Mouse (Mus musculus): ENCODE measurements at regions not wholly inside any gene's neighbourhood (a gene's known extent, or its start where the extent isn't known, plus 50 kb on each side); places are given as distances from the start of the nearest gene placed in this dataset.

DNA sequence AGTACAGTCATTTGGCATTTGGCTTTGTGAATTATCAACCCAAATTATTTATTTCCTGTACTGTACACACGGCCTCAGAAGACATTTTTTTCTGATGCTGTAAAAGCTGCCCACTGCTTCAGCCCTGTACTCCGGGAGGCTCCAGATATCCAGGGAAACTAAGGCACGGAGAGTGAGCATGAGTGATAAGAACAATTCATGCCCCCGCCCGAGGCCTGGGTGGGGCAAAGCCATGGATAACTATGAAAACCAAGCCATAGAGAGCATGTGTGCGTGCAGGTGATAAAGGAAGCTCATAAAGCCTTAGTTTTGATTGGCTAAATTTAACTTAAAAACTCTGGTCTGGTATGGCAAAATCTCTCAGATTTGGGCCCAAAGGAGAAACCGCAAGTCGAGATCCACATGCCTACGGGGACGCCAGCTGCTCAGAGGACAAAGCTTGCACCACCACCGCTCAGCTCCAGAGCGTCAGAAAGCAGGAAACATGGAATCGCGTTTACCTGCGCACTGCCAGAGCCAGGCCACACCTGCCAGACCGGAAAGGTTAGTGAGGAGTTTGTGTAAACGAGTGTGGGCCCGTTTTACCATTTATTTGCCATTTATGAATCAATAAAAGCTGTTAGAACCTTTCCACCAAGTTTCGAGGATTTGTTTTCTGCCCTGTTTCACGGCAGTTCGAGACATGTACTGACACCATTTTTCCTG, 390.9 kb downstream of the Rnd3 start:
- no peak for DNase-seq

DNA sequence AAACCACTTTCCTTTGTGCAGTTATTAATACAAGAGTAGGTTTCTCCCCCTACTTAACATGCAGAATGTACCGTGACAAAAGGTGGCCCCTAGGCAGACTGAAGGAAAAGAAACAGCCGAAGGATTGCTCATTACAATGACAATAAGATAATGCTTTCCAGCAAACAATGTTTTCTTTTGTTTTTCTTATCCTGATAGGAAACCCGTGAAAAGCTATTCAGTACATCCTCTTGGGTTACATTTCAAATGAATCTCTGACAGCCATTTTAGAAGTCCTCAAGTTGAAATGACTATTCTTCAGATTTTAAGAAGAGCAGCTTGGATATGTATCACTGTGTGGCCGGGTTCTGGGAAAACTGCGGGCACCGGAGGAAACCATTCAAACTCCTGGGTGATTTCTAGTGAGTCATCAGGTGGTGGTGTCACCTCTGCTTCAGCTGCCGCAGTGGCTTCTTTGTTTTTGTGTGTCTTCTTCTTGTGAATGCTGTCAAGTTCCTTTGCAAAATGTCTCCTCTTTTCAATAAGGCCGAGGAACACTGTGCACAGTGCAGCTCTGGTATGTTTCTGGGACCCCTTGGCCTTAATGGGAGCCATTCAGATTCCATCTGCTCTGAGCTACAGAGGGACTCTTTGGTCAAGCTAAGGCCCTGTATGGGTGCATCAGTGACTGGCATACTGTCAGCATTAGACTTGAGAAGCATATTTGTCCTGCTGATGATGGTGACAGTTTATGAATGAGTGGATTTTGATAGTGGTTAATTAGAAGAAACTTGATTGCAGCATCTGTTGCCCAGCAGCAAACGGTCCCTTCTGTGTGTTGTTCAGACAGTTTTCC, 393.1 kb downstream of the Rnd3 start:
- DNase-seq: no peak

DNA sequence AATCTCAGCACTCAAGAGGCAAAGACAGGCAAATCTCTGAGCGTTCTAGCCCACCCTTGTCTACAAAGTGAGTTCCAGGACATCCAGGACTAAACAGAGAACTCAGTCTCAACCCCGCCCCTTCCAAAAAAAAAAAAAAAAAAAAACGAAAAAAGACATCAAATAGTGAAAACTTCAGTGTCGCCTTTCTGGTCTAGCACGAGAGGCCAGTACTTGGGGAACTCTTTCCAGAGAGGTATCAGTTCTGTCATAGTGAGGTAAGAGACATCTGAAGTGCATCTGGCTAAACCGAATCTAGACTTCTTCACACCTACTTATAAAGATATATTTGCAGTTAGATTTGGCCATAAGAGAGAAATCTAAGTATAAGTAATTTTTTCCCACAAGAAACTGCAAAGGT, 393.8 kb downstream of the Rnd3 start:
- DNase-seq: no peak

DNA sequence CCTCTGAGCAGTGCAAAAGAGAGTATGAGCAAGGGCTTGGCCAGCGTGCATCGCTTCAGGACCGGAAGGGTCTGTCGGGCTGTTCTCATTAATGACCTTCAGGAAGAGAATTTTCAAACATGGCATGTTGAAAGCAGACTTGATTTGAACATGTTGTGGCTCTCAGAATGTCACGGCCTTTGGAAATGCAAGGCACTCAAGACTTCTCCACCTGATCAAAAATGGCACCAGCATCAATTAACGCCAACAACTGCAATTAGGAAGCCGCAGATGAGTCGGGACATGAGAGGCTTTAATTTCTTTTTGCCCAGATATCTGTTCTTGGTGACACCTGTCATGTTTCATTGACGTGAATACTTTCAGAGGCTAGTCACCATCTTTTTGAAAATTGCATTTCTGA, 396.5 kb downstream of the Rnd3 start:
- no peak for DNase-seq

DNA sequence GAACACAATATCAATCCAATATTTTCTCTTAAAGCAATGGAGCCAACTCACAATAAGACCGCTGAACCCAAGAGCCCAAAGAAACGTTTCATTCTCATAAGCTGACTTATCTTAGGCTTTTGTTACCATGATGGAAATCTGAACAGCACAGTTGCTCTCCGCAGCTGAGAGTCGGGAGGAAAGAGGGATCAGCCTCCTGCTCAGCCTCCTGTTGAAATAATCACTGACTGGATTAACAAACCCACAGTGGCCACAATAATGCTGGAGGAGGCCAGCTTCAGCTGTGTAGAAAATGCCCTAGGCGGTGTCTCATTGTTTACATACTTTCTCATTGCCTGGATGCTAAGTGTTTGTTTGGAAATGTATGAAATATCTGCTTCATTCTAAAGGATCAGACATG, 398.1 kb downstream of the Rnd3 start:
- no peak for DNase-seq

DNA sequence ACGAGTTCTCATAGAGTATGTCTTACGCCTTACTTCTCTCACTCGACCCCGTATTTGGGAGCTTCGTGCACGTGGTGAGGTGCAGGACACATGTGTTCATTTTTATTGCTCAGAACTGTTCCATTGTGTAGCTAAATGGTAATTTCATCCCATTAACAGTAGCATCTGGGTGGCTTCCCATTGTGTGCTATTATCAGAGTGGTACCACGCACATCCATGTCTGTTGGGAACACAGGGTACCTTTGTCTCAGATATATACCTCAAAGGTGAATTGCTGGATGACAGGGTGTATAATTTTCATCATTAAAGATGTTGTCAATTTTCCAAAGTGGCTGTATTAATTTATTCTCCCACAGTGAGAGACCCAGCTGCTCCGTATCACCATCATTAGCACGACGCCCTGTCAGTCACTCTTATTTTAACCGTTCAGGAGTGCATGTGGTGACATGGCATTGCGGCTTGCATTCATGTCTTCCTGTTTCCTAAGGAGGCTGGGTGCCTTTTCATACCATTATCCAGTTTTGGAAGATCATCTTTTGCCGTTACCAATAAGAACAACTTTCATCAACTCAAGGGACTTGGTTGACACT, 404.2 kb downstream of the Rnd3 start:
- no peak for DNase-seq

DNA sequence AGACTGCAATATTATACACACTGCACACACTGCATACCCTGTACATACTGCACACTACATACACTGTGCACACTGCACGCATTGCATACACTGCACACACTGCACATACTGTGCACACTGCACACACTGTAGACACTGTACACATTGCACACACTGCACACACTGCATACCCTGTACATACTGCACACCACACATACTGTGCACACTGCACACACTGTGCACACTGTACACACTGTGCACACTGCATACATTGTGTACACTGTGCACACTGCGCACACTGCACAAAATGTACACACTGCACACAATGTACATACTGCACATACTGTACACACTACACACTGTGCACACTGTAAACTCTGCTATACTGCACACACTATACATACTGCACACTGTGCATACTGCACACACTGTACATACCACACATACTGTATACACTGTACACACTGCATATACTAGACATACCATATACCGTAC, 405.1 kb downstream of the Rnd3 start:
- DNase-seq: no peak

DNA sequence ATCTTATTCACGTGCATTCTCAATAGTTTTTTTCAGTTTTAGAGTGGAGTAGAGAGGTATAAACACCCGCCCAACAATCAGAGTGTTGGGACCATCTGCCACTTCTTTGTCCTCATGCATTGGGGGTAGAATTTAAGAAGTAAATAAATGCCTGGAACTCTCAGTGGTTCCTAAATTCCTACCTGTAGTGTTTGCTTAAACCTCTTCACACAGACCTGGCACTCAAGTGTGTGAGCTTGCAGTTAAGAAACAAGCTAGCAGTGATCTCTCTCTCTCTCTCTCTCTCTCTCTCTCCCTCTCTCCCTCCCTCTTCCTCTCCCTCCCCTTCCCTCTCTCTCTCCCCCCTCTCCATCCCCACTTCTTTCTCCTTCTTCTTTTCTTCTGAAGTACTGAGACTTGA, 406.5 kb downstream of the Rnd3 start:
- DNase-seq: no peak

DNA sequence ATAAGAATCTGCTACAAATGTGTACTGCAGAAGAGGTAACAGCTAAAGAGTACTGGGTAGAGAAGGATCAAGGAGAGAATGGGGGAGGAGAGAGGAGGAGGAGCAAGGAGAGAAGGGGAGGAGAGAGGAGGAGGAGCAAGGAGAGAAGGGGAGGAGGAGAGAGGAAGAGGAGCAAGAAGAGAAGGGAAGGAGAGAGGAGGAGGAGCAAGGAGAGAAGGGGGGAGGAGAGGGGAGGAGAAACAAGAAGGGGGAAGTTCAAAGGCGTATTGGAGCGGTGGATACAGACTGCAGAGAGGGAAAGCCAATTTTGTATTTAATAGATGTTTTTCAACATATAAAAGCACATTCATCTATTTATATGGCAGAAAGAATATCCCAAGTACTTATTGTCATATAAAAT, 407.6 kb downstream of the Rnd3 start:
- no peak for DNase-seq

DNA sequence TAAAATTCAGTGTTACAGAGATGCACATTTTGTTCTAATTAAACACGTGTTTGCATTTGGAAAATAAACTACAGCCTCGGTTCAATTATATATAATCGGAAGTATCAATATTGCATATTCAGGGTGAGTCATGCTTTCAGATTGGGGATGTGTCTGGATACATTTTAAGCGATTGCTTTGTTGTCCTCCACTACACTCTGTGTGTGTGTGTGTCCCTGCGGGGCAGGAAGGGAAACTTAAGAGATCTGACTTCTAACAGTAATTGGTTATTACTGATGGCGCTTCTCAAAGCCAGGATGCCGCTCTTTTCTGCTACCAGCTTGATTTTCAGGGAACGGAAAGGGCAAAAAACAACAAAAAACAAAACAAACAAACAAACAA, 409.3 kb downstream of the Rnd3 start:
- DNase-seq: no peak

DNA sequence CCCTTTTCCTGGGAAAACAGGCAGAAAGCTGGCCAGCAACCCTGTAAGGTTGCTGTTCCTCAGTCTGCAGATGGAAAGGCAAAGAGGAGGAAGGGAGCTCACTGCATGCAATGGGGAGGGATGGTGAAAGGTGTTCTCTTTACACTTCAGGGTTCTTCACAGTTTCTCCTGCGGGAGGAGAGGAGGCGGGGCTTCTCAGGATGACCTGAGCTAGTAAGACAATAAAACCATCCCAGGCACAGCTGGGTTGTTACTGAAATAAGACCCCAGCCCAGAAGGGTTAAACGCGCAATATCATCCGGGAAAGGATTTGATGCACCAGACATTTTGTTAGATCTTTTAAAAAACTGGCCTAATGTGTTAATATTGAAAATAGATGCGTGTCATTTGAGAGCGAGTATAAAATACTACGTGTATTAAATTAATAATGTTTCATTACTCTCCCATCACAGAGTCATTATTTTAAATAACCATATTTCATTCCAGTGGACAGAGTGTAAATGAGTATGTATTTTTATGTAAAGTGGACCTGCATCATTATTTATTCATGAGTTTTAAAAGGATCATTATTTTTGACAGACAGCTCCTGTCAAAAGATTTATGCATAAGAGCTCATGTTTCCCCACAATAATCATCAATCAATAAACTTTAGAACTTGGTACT, 409.8 kb downstream of the Rnd3 start:
- no peak for DNase-seq

DNA sequence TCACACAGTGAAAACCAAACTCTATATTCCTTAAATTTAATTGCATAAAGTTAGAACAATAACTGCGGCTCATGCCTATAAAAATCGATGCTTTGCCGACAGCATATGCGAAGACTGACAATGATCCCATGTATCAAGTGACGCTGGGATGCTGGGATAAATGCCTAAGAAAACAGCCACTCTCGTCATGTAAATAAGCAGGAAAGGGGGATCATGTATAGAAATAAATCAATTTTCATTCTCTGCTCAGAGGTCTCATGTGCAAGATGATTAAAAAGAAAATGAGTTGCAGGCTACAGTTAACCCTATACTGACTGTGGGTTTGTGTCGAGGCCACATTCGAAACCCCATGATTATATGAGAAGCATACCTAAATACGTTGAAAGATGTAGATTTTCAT, 411.2 kb downstream of the Rnd3 start:
- DNase-seq: no peak

DNA sequence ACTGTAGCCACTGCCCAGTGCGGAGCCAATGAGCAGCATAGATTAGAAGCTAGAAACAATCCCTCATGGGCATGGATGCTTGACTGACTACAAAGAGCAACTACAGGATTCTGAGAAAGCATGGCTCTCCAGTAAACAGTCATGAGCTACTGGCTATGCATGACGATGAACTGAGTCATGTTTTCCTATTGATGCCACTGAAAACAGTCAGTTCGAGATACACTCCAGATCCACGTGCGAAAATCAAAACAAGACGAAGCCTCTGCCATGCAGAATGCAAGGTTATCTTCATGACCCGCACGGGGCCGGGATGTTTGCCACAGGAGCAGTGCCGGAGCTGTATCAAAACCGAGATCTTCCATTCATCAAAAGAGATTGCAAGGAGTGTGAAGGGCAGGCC, 413.9 kb downstream of the Rnd3 start:
- DNase-seq: no peak

DNA sequence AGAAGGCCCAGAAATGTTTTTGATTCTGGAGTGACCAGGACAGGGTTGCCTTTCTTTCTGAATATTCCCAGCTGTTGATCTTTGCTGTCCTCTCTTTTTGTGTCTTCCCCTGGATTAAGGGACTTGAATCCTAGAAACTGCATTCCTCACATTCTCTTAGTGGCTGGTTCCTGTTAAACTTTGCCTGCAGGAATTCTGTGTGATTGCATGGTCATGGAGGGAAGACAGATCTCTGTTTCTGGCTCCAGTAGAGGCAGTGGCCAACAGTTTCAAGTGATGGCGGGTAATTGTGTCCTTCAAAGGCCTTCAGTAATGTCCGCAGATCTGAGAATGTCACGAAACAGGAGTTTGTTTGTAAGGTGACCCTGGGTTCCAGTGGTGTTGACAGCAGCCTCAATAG, 410.1 kb upstream of the Mmadhc start:
- DNase-seq: no peak

DNA sequence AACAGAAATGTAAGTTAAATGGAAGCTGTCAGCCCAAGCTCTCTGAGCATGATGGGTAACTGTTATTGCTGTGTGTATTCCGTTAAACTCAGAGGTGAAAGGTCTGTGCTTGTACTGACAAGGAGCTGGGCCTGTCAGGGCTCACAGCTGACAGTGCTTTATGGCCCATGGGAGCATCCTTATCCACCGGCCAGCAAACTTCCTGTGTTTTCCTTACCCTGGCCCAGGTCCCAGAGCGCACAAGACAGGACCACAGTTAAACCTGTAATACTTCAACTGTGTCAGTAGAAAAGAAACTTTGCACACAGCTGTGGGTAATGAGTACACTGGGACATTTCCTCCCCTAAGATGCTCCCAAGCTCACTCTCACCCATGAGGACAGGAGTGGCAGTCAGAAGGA, 407.7 kb upstream of the Mmadhc start:
- DNase-seq: no peak

DNA sequence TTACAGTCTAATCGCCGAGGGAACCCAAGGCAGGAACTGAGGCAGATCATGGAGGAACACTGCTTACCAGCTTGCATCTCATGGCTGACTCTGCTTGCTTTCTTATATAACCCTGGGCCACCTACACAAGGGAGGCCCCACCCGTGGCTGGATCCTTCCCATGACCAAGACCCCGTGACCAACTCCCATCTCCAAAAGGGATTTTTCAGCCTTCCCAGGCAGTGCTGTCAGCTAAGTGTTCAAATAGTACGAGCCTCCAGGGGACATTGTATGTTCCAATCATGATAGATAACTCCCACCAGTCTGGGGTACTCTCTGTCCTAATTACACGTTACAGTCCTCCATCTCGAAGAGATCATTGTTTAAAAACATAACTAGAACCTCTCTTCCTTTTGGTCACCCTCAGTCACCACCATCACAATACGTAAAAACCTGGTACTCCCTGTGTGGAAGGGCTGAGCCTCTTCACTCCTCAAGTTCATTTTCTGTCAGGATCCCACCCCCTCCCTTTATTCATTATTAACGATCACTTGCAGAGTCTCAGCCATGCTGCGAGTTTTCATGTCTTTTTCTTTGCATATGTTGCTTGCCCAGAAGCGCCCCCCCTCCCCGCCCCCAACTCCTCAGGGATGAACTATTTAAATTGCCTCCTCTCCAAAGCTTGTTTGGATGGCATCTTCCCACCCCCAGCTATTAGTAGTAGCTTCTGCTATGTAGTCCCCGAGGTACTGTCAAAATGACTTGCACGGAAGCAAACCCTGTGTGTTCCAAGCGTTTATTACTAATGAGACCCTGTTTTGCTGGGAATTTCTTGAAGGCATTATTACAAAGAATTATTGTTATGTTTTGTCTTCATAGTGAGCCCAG, 406.2 kb upstream of the Mmadhc start:
- DNase-seq: no peak

DNA sequence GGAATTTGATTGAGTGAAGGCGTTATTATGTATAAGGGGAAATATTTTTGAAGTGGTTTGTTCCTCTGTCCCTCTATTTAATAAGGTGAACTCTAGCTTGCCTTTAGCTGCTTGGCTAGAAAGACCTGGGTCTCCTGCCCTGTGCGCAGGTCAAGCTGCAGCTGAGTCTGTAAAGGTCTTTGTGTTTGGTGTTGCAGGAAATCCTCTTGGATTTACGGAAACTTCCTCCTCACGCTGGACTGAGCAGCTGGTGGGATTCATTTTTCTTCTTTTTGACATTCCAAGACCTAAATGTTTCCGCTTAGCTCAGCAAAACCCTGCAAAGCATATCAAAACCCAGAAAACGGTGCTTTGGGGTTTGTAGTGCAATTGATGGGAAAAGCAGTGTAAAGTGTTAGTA, 402.2 kb upstream of the Mmadhc start:
- DNase-seq: no peak

DNA sequence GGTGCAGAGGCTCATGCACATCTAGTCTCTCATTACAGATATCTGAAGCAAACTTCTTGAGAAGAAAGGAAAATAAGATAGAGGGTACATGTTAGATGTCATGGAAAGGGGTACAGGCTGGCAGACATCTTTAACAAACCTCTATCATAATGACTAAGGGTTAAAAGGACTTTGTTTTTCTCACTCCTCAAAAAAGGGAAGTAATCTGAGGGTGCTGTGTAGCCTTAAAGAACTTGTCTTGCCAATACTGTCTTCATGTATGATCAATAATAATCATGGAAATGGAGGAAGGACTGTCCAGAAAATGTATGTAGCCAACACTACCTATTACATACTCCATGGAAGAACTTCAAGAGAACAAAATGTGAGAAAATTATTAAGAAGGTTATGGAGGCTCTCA, 400.0 kb upstream of the Mmadhc start:
- no peak for DNase-seq

DNA sequence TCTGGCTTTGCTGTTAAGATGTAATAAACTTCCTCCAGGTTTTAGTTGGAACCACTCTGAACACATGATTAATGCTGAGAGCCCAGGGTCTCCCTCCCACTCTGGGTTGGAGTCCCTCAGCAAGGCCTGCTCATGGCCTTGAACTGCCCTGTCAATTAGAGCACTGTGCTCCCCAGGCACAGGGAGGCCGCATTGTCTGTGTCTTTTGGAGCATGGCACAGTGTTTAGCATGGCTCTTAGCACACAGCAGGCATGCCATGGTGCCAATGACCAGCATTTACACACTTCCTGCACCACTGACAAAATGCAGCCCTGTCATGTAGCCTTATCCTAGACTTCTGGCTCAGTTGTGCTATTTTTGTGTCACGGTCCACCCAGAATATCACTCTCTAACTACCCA, 398.2 kb upstream of the Mmadhc start:
- DNase-seq: peak; percentile 30 to 57

DNA sequence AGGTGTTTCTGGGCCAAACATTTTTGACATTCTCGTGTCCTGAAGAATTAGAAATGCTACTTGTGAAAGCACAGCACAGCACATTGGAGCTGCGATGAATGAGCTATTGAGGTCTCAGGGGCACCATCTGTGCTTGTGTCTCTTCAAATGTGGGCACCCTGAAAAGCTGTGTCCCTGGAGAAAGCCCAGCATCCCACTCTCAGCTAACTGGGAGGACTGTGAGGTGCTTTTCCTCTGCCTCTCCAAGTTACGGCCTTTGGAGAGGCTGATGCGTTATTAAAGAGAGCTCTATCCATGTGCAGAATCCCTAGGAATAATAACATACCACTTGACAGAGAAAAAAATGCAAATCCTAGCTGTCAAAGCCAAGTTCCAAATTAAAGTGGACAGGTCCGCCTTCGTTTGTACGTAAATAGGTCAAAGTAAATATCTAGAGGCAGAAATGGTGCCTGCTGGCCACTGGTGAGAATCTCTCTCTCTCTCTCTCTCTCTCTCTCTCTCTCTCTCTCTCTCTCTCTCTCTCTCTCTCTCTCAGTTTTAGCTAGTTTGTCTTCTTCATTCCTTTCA, 397.3 kb upstream of the Mmadhc start:
- DNase-seq: peak; percentile 8 to 13

DNA sequence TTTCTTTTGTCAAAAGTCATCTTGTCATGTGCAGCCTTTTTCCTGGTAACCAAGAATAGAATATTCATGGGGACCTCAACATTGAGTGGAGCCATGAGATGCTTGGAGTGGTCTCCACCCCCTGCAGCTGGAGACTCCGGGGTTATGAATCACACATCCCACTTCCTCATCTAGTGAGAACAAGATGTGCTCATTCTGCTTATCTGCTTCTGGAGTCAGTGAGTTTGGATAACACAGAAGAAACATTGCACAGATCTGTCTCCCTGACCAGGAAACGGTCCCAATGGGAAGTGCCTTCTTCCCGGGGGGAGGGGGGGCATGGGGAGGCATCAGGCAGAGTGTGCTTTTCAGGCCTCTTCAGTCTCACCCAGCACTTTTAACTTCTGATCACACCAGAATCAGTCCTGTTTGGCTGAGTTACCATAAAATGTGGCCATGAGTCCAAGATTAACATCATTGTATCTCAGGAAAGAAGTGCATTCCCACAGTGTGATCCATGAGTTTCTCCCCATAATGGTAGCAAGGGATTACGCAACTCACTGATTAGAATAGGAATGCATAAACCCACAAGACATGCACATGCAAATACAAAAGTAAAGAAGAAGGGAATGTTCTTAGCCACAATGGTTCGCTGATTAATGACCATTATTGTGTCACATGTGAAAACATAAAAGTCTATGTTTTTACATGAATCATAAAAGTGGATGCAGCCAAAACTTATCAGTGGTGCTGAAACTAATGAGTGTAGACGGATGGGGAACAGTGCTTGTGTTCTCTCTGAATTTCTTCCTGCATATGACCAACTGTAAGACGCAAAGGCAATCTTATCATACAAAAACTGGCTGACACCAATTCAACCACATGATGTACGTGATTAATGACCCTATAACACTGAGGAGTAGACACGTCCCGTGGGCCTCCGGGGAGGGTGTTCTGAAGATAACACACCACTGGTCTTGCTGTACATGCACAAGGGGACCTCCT, 393.8 kb upstream of the Mmadhc start:
- DNase-seq: no peak

Measured in cerebellum, postnatal 10 days (tissue).